ENCODE assay signal across 9 mouse cellular contexts in genomic region chr15:94403018-94403417, GRCm38 (mm10).
DNase-seq lines count a peak whose midpoint lies in the region; ATAC-seq and TF ChIP-seq lines count a peak whose summit lies in the region.
"Had no signal": no experiment of that assay in that cellular context is flagged by ENCODE, and none has a peak within 500 bp of the region (broad histone marks: within the 10 kb centered on the region; RNA-seq: fewer than 3 reads in every experiment).

No protein-coding gene starts in this region.

- no peak for DNase-seq in heart, postnatal 10 days
- peak; percentile 40 for DNase-seq in embryonic facial prominence, embryonic 10.5 days (ENCODE audit: low spot score)
- no peak for DNase-seq in Muller cell, postnatal 12 days (ENCODE audit: inconsistent ontology term)
- no peak for DNase-seq in spleen, postnatal 4 days (ENCODE audit: low spot score in 2 of 2)
- DNase-seq in kidney, adult 2 months = no peak

- no peak for TF ChIP-seq CTCF in kidney, adult 2 months (conservative IDR thresholded peaks at IDR 0.05; ENCODE audit: insufficient read depth, insufficient read length, low read depth, low read length)

- WGBS in heart, embryonic 14.5 days = 7% methylated on average over 15 of the region's 15 CpGs
- 6% methylated on average over 15 of the region's 15 CpGs for WGBS in embryonic facial prominence, embryonic 10.5 days
- WGBS in hindbrain, embryonic 12.5 days = 4% methylated on average over 15 of the region's 15 CpGs
- 5% methylated on average over 15 of the region's 15 CpGs for WGBS in midbrain, embryonic 15.5 days
- WGBS in kidney, adult 2 months = 12% methylated on average over 15 of the region's 15 CpGs

- H3K27ac ChIP-seq in heart, embryonic 14.5 days (replicated peaks in 1 of 2; ENCODE audit: control insufficient read depth in 1 of 2, insufficient read depth in 1 of 2, low read depth in 2 of 2, low read length in 2 of 2) = no peak overlapping the region
- no peak overlapping the region for H3K27ac ChIP-seq in embryonic facial prominence, embryonic 10.5 days (replicated peaks)
- no peak overlapping the region for H3K27ac ChIP-seq in hindbrain, embryonic 12.5 days
- H3K27ac ChIP-seq in midbrain, embryonic 15.5 days = no peak overlapping the region
- H3K27ac ChIP-seq in kidney, adult 2 months (ENCODE audit: insufficient read depth, low read depth, low read length) = no peak overlapping the region
- H3K27ac ChIP-seq: macrophage had no signal

- H3K4me1 ChIP-seq in heart, embryonic 14.5 days (ENCODE audit: control insufficient read depth in 2 of 2, insufficient read depth in 2 of 2, low read length in 2 of 2) = peaks cover 7 to 9% of the 10 kb centered on the region in 2 experiments; a peak in 3 of 4 replicates
- peaks cover 25% of the 10 kb centered on the region for H3K4me1 ChIP-seq in embryonic facial prominence, embryonic 10.5 days
- peaks cover 8% of the 10 kb centered on the region for H3K4me1 ChIP-seq in hindbrain, embryonic 12.5 days
- peaks cover 13% of the 10 kb centered on the region for H3K4me1 ChIP-seq in midbrain, embryonic 15.5 days
- no peaks in the 10 kb centered on the region for H3K4me1 ChIP-seq in kidney, adult 2 months (ENCODE audit: control insufficient read depth, insufficient read depth, low read length)

- peak overlapping the region; percentile 99 for H3K4me2 ChIP-seq in heart, embryonic 14.5 days (ENCODE audit: low read length)
- H3K4me2 ChIP-seq in hindbrain, embryonic 12.5 days (replicated peaks) = peak overlapping the region; percentile 89
- H3K4me2 ChIP-seq in midbrain, embryonic 15.5 days = peak overlapping the region; percentile 99

- intact Hi-C loops in heart, postnatal 10 days (cut with DNase I) = no loop called here

- peak overlapping the region; percentile 59 to 64 for H3K4me3 ChIP-seq in heart, embryonic 14.5 days (ENCODE audit: control insufficient read depth in 1 of 2, insufficient read depth in 1 of 2, low read depth in 1 of 2, low read length in 2 of 2)
- H3K4me3 ChIP-seq in embryonic facial prominence, embryonic 10.5 days = peak overlapping the region; percentile 69
- H3K4me3 ChIP-seq in hindbrain, embryonic 12.5 days = peak overlapping the region; percentile 67
- H3K4me3 ChIP-seq in midbrain, embryonic 15.5 days = peak overlapping the region; percentile 86
- no peak overlapping the region for H3K4me3 ChIP-seq in kidney, adult 2 months (ENCODE audit: insufficient read depth, low read depth, low read length)

- H3K9ac ChIP-seq in heart, embryonic 14.5 days (ENCODE audit: low read length) = peak overlapping the region; percentile 74; the same call in 1 of the 2 replicates
- peak overlapping the region; percentile 74 for H3K9ac ChIP-seq in hindbrain, embryonic 12.5 days
- peak overlapping the region; percentile 65 for H3K9ac ChIP-seq in midbrain, embryonic 15.5 days

- TF ChIP-seq POLR2A in kidney, adult 2 months (IDR thresholded peaks at IDR 0.05; ENCODE audit: low read depth, low read length) = no peak

- H3K27me3 ChIP-seq in heart, embryonic 14.5 days (ENCODE audit: control insufficient read depth, insufficient read depth, low read length) = peaks cover 40% of the 10 kb centered on the region
- peaks cover 41% of the 10 kb centered on the region for H3K27me3 ChIP-seq in embryonic facial prominence, embryonic 10.5 days (replicated peaks; ENCODE audit: low read depth, poor library complexity, severe bottlenecking)
- peaks cover 33% of the 10 kb centered on the region for H3K27me3 ChIP-seq in hindbrain, embryonic 12.5 days
- H3K27me3 ChIP-seq in midbrain, embryonic 15.5 days (replicated peaks) = peaks cover 14% of the 10 kb centered on the region; the same call in 1 of the 2 replicates
- H3K27me3 ChIP-seq in kidney, adult 2 months (replicated peaks; ENCODE audit: control insufficient read depth, insufficient read depth, low read length) = peaks cover 1% of the 10 kb centered on the region; the same call in 1 of the 2 replicates

- no peaks in the 10 kb centered on the region for H3K9me3 ChIP-seq in heart, embryonic 14.5 days (ENCODE audit: control insufficient read depth, low read length)
- H3K9me3 ChIP-seq in embryonic facial prominence, embryonic 10.5 days = no peaks in the 10 kb centered on the region
- no peaks in the 10 kb centered on the region for H3K9me3 ChIP-seq in hindbrain, embryonic 12.5 days (replicated peaks)
- H3K9me3 ChIP-seq in midbrain, embryonic 15.5 days = no peaks in the 10 kb centered on the region

- H3K36me3 ChIP-seq in heart, embryonic 14.5 days (ENCODE audit: control insufficient read depth, insufficient read depth, low read length) = no peaks in the 10 kb centered on the region
- H3K36me3 ChIP-seq in embryonic facial prominence, embryonic 10.5 days (replicated peaks) = no peaks in the 10 kb centered on the region
- no peaks in the 10 kb centered on the region for H3K36me3 ChIP-seq in hindbrain, embryonic 12.5 days
- H3K36me3 ChIP-seq in midbrain, embryonic 15.5 days (replicated peaks) = no peaks in the 10 kb centered on the region
- no peaks in the 10 kb centered on the region for H3K36me3 ChIP-seq in kidney, adult 2 months (ENCODE audit: control insufficient read depth, insufficient read depth, low read length)

- ATAC-seq in heart, embryonic 14.5 days (ENCODE audit: insufficient number of reproducible peaks, insufficient read depth, low FRiP score, low read depth) = no peak
- ATAC-seq in hindbrain, embryonic 12.5 days (ENCODE audit: low FRiP score) = no peak
- ATAC-seq in midbrain, embryonic 15.5 days (replicated peaks) = 0 out of 2 replicates have a peak, but pooled peaks have one; percentile 22
